Mouse (Mus musculus) ES-E14 (cell line): Measurements from ENCODE around the gene Rpap2.

ENCODE experiments used
- CHD2 ChIP-seq: IDR thresholded peaks from 2 replicates; pipeline ENCODE4 v1.6.1; 2014; ENCODE audit warnings: mild to moderate bottlenecking, low read depth, low read length, inconsistent platforms
- HCFC1 ChIP-seq: IDR thresholded peaks from 2 replicates; pipeline ENCODE4 v1.6.1; 2012; ENCODE audit warnings: low read length, inconsistent platforms, borderline replicate concordance; ENCODE audit not compliant: insufficient read depth
- MAFK ChIP-seq: IDR thresholded peaks from 2 replicates; pipeline ENCODE4 v1.6.1; 2014; ENCODE audit warnings: mild to moderate bottlenecking, low read depth, low read length, inconsistent platforms; ENCODE audit not compliant: insufficient read depth
- ZC3H11A ChIP-seq: IDR thresholded peaks from 2 replicates; pipeline ENCODE4 v1.6.1; 2012; ENCODE audit warnings: low read depth, mild to moderate bottlenecking, inconsistent platforms, low read length, borderline replicate concordance
- ZNF384 ChIP-seq: IDR thresholded peaks from 2 replicates; pipeline ENCODE4 v1.6.1; 2012; ENCODE audit warnings: low read depth, low read length, inconsistent platforms

- TF ChIP-seq HCFC1 (no peak), ZC3H11A (no peak), MAFK (no peak), ZNF384 (no peak), CHD2 (no peak)
These were observed 42.8 kb upstream of the Rpap2 start for GRCm38 (mm10) chr5:107554336-107554735.
